Mouse (Mus musculus) inflammation-experienced regulatory T-cells, adult 16 weeks (primary cell): ENCODE data around the gene Gm10696. TPM values are rescaled to one million over a fixed set of nuclear protein-coding genes. Genes with fewer than 3 reads are reported as not detected.

Experiments
- polyA plus RNA-seq: library from polyadenylated mRNA; unstranded; fragments of 100-300 nt; shearing (Covaris generic); gene quantifications from one replicate; pipeline ENCODE4 v1.2.1, GENCODE M21; 2017

Gm10696 gene
- 0.21 TPM for polyA plus RNA-seq

DNA sequence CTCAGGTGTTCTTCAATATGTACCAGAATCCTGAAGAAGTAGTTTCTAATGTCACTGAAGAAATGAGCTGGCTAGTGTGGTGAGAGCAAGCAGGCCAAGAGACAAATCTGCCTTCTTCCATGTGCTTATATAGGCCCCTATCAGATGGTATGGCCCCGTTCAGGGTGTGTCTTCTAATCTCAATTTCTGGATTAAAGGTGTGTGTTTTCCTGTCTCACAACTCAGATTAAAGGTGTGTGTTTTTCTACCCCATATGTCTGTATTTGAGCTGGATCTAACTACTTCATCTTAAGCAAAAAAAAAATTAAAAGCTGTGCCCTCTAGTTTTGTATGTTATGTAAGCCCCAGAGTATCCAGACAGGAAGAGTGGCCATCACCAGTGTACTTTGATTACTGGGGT lies at the start of gene Gm10696:
Gene Gm10696, minus strand, starts transcription at position 101 of the 400 bp plus-strand sequence.

DNA sequence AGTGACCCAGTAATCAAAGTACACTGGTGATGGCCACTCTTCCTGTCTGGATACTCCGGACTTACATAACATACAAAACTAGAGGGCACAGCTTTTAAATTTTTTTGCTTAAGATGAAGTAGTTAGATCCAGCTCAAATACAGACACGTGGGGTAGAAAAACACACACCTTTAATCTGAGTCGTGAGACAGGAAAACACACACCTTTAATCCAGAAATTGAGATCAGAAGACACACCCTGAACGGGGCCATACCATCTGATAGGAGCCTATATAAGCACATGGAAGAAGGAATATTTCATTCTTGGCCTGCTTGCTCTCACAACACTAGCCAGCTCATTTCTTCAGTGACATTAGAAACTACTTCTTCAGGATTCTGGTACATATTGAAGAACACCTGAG lies 18.4 kb upstream of the Gm10696 start, which contains the start of gene Gm5286:
Gene Gm5286, plus strand, starts transcription at position 301 of the 400 bp plus-strand sequence.

Other genes starting within 250 kb of the Gm10696 start
- gene Gm9117, start 234.7 kb downstream of the Gm10696 start, polyA plus RNA-seq = not detected
- gene Tdpoz5, start 216.9 kb downstream of the Gm10696 start, polyA plus RNA-seq = not detected
- not detected for gene Gm9125, start 123.3 kb downstream of the Gm10696 start, polyA plus RNA-seq
- not detected for gene Gm10697, start 105.5 kb downstream of the Gm10696 start, polyA plus RNA-seq
- gene Gm5286, start 18.5 kb upstream of the Gm10696 start, polyA plus RNA-seq = not detected
- not detected for gene Gm4778, start 85.8 kb upstream of the Gm10696 start, polyA plus RNA-seq
- gene Them4, start 131.9 kb upstream of the Gm10696 start, polyA plus RNA-seq = 7.9 TPM
- gene Them5, start 163.9 kb upstream of the Gm10696 start, polyA plus RNA-seq = not detected
- not detected for gene C2cd4d, start 184.2 kb upstream of the Gm10696 start, polyA plus RNA-seq
- gene Rorc, start 194.6 kb upstream of the Gm10696 start, polyA plus RNA-seq = 7.6 TPM
- 0.13 TPM for gene Lingo4, start 220.3 kb upstream of the Gm10696 start, polyA plus RNA-seq
- gene Tdrkh, start 235.1 kb upstream of the Gm10696 start, polyA plus RNA-seq = 9.8 TPM